In genomic region chr1:51479027-51479329, GRCm38 (mm10) we compare ENCODE assay signal across 8 mouse cellular contexts. TPM values are rescaled to one million over a fixed set of nuclear protein-coding genes. Genes with fewer than 3 reads are reported as not detected.
A peak's percentile ranks its signal among the peaks of the same experiment; 100 is the strongest.
DNase-seq lines count a peak whose midpoint lies in the region; ATAC-seq and TF ChIP-seq lines count a peak whose summit lies in the region.

No protein-coding gene starts in this region.

- TF ChIP-seq CTCF in liver, adult 2 months (IDR thresholded peaks at IDR 0.05; ENCODE audit: low read depth, low read length): no peak
- no peak for TF ChIP-seq CTCF in embryonic fibroblast, embryonic 13.5 days (IDR thresholded peaks at IDR 0.05; ENCODE audit: borderline replicate concordance, insufficient read depth, low read length)
- TF ChIP-seq CTCF in intestine, postnatal 0 days (IDR thresholded peaks at IDR 0.05; ENCODE audit: low read depth): no peak

- H3K4me2 ChIP-seq in intestine, postnatal 0 days (replicated peaks; ENCODE audit: low read depth): peak overlapping the region; percentile 82
- peak overlapping the region; percentile 100 for H3K4me2 ChIP-seq in neural tube, embryonic 14.5 days (ENCODE audit: low read depth, low read length)

- H3K4me1 ChIP-seq in liver, adult 2 months (ENCODE audit: control insufficient read depth, insufficient read depth, low read length): peaks cover 5% of the 10 kb centered on the region
- no peaks in the 10 kb centered on the region for H3K4me1 ChIP-seq in embryonic fibroblast, embryonic 13.5 days (ENCODE audit: control insufficient read depth, insufficient read depth, low read length)
- H3K4me1 ChIP-seq in intestine, postnatal 0 days (replicated peaks; ENCODE audit: control insufficient read depth, insufficient read depth, low read length): no peaks in the 10 kb centered on the region
- H3K4me1 ChIP-seq in neural tube, embryonic 14.5 days (ENCODE audit: control insufficient read depth, insufficient read depth, low read length): no peaks in the 10 kb centered on the region

- H3K9ac ChIP-seq in liver, adult 2 months (ENCODE audit: low read depth, low read length): no peak overlapping the region
- H3K9ac ChIP-seq in intestine, postnatal 0 days (ENCODE audit: low read depth, low read length): peak overlapping the region; percentile 58; the same call in 1 of the 2 replicates
- H3K9ac ChIP-seq in neural tube, embryonic 14.5 days (replicated peaks; ENCODE audit: low read depth, low read length): peak overlapping the region; percentile 25; the same call in 1 of the 2 replicates

- no peak for TF ChIP-seq POLR2A in liver, adult 2 months (IDR thresholded peaks at IDR 0.05; ENCODE audit: extremely low read depth, insufficient read depth, low read length)
- TF ChIP-seq POLR2A in embryonic fibroblast, embryonic 13.5 days (IDR thresholded peaks at IDR 0.05; ENCODE audit: low read depth, low read length): no peak

- WGBS in liver, adult 2 months: 59% methylated on average over 1 of the region's 1 CpGs
- WGBS in intestine, postnatal 0 days: 35% methylated on average over 1 of the region's 1 CpGs
- 51% methylated on average over 1 of the region's 1 CpGs for WGBS in neural tube, embryonic 14.5 days

- peak overlapping the region; percentile 60; the same call in 1 of the 2 replicates for H3K4me3 ChIP-seq in liver, adult 2 months (ENCODE audit: insufficient read depth, low read depth, low read length)
- H3K4me3 ChIP-seq in embryonic fibroblast, embryonic 13.5 days (ENCODE audit: insufficient read depth, low read length): peak overlapping the region; percentile 58
- H3K4me3 ChIP-seq in intestine, postnatal 0 days (ENCODE audit: low read depth, low read length): peak overlapping the region; percentile 69
- peak overlapping the region; percentile 61 for H3K4me3 ChIP-seq in neural tube, embryonic 14.5 days (ENCODE audit: low read depth, low read length)

- no peak for ATAC-seq in intestine, postnatal 0 days
- no peak for ATAC-seq in neural tube, embryonic 14.5 days (ENCODE audit: low read depth)
- ATAC-seq in activated CD4-positive, CD25-positive, alpha-beta regulatory T cell, adult 4 months: no peak

- DNase-seq in liver, adult 2 months (ENCODE audit: extremely low read depth, low read depth, low spot score): no peak
- no peak for DNase-seq in liver
- no peak for DNase-seq in left cerebral cortex, adult 11 months (ENCODE audit: low spot score)
- DNase-seq in layer of hippocampus, postnatal 14 days (ENCODE audit: low spot score in 2 of 2): no peak

- H3K36me3 ChIP-seq in liver, adult 2 months (ENCODE audit: control insufficient read depth, insufficient read depth, low read length): peaks cover 3% of the 10 kb centered on the region; the same call in 1 of the 2 replicates
- no peaks in the 10 kb centered on the region for H3K36me3 ChIP-seq in intestine, postnatal 0 days (ENCODE audit: control insufficient read depth, insufficient read depth)
- H3K36me3 ChIP-seq in neural tube, embryonic 14.5 days (ENCODE audit: control insufficient read depth, insufficient read depth, low read length): no peaks in the 10 kb centered on the region

- H3K9me3 ChIP-seq in intestine, postnatal 0 days (ENCODE audit: control insufficient read depth): no peaks in the 10 kb centered on the region
- H3K9me3 ChIP-seq in neural tube, embryonic 14.5 days (ENCODE audit: control insufficient read depth, low read length): no peaks in the 10 kb centered on the region

- H3K79me2 ChIP-seq in liver, adult 2 months (ENCODE audit: control insufficient read depth, insufficient read depth, low read length): no peaks in the 10 kb centered on the region

- no peaks in the 10 kb centered on the region for H3K27me3 ChIP-seq in liver, adult 2 months (ENCODE audit: control insufficient read depth, insufficient read depth, low read length)
- H3K27me3 ChIP-seq in intestine, postnatal 0 days (replicated peaks; ENCODE audit: control insufficient read depth, insufficient read depth, low read length): no peaks in the 10 kb centered on the region
- no peaks in the 10 kb centered on the region for H3K27me3 ChIP-seq in neural tube, embryonic 14.5 days (ENCODE audit: control insufficient read depth, insufficient read depth, low read length)

- no peak overlapping the region for H3K27ac ChIP-seq in liver, adult 2 months (replicated peaks; ENCODE audit: insufficient read depth, low read depth, low read length)
- no peak overlapping the region for H3K27ac ChIP-seq in embryonic fibroblast, embryonic 13.5 days (ENCODE audit: insufficient read depth, low read length)
- peak overlapping the region; percentile 87 for H3K27ac ChIP-seq in intestine, postnatal 0 days (ENCODE audit: low read depth, low read length)
- H3K27ac ChIP-seq in neural tube, embryonic 14.5 days (ENCODE audit: low read depth, low read length): no peak overlapping the region

RNA-seq across cellular contexts. Expression of gene Nabp1, which starts 0.8 kb away (rescaled TPM):
- 17.1 and 25.5 TPM in 2 replicates for total RNA-seq in liver, adult 2 months (2014; rRNA removed)
- polyA plus RNA-seq in liver, adult 2 months (2012; rRNA removed): 5.0 and 5.7 TPM in 2 replicates
- 34.7 and 65.2 TPM in 2 replicates for polyA plus RNA-seq in embryonic fibroblast, embryonic 13.5 days (2011; ENCODE audit: insufficient read length, low read depth, missing spikeins)
- 14.9 and 15.7 TPM in 2 replicates for polyA plus RNA-seq in intestine, postnatal 0 days (2015; fragmentation: Nextera tagmentation; extraction: Ambion mirVana)
- polyA plus RNA-seq in neural tube, embryonic 14.5 days (2014; fragmentation: Nextera tagmentation; extraction: Ambion mirVana): 8.3 and 9.3 TPM in 2 replicates
- total RNA-seq in layer of hippocampus, postnatal 14 days (2021): 10 to 100 TPM; 17.4 to 24.5 TPM
- 10 to 100 TPM; 36.4 to 49.1 TPM for polyA plus RNA-seq in activated CD4-positive, CD25-positive, alpha-beta regulatory T cell, adult 4 months (2017; shearing (Covaris generic))
